Mouse (Mus musculus) common myeloid progenitor, adult 5-6 weeks (primary cell): ENCODE data around the gene Rreb1. TPM values are rescaled to one million over a fixed set of nuclear protein-coding genes. Genes with fewer than 3 reads are reported as not detected.
A peak's percentile ranks its signal among the peaks of the same experiment; 100 is the strongest.
"Not testable (repeated sequence)": the region's sequence is repeated elsewhere in the genome, so short reads cannot be mapped to it uniquely, and the experiment has no call there.

Experiments used
- ATAC-seq: replicated peaks from 2 replicates; pipeline ENCODE4 v1.8.0; 2016; ENCODE audit warnings: low read depth, mild to moderate bottlenecking, moderate TSS enrichment, inconsistent platforms; ENCODE audit not compliant: poor library complexity, severe bottlenecking
- total RNA-seq: library from RNA; stranded (forward); fragments of 200-1000, 187-1606 nt; gene quantifications from 2 replicates; pipeline ENCODE4 v1.2.3, GENCODE M21; 2017

The Rreb1 gene
- total RNA-seq, 1 experiment from 2014 or later: 32.0 TPM

- ATAC-seq: peak; percentile 28
Observed at GRCm38 (mm10) chr13:37824956-37825645, 46.9 kb downstream of the Rreb1 start.

DNA sequence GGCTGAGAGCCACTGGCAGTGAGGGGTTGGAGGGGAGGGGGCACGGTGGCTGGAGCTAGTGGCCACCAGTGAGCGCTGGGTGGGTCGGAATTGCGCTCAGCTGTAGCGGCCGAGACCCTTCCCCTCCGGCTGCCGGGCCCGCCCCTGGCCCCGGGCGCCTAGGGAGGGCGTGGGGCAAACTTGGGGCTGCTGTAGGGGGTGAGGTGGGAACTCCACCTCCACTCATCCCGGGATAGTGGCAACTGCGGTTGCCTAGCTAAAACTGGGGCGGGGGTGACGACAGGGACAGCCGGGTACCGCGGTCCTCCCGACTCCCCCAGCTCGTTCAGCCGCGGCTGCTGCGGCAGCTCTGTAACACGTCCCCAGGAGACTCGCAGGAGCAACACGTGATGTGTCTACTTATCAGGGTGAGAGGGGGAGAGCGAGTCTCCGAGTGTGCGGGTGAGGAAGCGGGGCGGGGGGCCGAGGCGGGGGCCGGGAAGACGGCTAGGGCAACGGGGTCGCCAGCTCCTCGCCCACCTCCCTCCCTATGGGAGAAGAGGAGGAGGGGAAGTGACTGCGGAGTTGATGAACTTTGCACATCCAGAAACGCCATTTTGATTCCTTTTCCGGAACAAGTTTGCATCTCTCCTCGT, 47.6 kb downstream of the Rreb1 start:
- ATAC-seq: peak; percentile 52

GRCm38 (mm10) chr13:37826281-37826993, 48.2 kb downstream of the Rreb1 start:
- 0 out of 2 replicates have a peak, but pooled peaks have one; percentile 12 for ATAC-seq

GRCm38 (mm10) chr13:37826994-37827262, 48.7 kb downstream of the Rreb1 start:
- ATAC-seq: no peak

- ATAC-seq: peak; percentile 10; the same call in 1 of the 2 replicates
Observed at GRCm38 (mm10) chr13:37827263-37827995, 49.2 kb downstream of the Rreb1 start.

DNA sequence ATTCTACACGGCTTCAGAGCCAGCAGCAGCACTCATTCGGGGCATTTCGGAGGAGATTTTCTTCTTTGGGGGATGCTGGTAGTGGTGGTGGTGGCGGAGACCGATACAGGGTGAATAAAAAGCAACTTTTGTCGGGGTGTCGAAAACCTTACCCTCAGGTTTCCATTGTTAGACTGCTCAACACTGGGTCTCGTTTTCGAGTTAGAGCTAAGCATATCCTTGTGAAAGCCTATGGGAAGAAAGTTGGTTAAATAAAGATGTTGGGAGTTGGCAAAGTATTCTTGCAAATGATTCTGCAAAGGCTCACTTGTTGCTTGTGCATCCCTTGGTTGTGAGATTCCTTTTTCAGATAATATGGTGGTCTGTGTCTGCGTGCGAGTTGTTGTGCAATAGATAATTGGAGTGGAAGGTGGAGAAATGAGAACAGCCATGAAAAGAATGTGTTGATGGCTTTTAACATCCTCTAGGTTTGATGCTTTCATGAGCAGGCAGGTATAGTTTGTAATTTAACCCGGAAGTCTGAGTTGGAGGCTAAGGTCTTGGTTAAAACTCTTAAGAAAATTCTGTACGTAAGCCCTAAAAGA, 49.9 kb downstream of the Rreb1 start:
- ATAC-seq: no peak

DNA sequence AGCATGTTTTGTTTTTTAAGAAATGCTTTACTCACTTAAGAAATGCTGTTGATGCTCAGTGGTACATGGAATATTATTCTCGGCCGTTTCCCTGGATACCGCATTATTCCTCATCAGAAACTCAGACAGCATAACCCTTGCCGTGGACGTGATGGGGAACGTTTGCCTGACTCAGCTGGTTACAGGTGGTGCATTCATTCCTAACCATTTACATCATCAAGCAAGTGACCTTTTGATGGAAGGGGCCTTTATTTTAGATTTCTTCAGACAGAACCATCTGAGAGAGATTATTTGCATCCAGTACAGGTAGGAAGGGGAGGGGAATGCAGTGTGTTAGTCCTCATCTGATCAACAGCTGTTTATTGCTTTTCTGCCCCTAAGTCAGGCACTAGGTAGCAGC, 50.7 kb downstream of the Rreb1 start:
- no peak for ATAC-seq

- no peak for ATAC-seq
Observed at GRCm38 (mm10) chr13:37830256-37830655, 52.1 kb downstream of the Rreb1 start.

- no peak for ATAC-seq
Observed at GRCm38 (mm10) chr13:37830874-37831311, 52.7 kb downstream of the Rreb1 start.

DNA sequence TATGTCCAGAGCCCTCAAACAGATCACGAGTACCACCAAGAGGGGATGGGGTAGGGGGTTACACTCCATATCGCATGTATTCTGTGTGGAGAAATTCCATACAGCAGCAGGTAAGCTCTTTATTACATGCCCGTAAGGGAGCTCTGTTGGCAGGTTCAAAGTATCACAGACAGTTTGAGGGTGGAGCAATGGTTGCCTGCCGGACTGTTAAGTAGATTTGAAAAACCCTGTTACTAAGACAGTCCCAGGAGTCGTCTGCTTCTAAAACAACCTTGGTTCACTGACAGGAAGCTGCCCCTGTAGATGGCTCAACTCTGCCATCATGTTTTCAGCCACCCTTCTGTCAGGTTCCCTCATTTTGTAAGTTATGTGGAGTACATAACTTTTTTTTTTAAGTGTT, 54.3 kb downstream of the Rreb1 start:
- no peak for ATAC-seq

DNA sequence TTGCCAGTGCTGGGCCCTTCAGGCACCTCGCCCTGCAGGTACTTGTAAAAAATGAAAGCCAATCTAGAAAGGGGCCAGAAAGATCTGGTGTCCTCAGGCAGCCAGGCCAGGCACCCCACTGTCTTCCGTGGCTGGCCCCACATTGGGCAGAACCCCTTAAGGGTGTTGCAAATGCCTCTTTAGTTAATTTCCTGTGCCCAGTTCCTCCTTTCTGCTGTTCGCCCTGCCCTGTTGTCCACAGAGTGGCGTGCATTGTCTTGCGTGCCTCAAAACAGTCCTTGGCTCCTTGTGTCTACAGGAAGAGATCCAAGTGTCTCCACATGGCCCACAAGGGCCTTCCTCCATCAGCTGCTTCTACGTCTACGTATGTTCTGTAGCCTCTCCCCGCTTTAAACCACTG, 55.3 kb downstream of the Rreb1 start:
- ATAC-seq: peak; percentile 80

- ATAC-seq: no peak
Observed at GRCm38 (mm10) chr13:37835296-37835695, 57.1 kb downstream of the Rreb1 start.

DNA sequence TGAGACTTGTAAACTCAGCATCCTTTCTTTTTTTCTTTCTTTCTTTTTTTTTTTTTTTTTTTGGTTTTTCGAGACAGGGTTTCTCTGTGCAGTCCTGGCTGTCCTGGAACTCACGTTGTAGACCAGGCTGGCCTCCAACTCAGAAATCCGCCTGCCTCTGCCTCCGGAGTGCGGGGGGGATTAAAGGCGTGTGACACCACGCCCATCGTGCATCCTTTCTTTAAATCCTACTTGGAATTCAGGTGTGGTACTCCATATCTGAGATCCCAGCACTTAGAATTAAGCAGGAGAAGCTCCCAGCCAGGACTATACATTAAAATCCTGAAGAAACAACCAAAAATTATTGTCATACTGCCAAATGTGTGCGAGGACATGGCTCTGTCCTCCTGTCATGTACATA, 57.6 kb downstream of the Rreb1 start:
- not testable (repeated sequence) for ATAC-seq

- ATAC-seq: no peak
Observed at GRCm38 (mm10) chr13:37837372-37837771, 59.2 kb downstream of the Rreb1 start.

DNA sequence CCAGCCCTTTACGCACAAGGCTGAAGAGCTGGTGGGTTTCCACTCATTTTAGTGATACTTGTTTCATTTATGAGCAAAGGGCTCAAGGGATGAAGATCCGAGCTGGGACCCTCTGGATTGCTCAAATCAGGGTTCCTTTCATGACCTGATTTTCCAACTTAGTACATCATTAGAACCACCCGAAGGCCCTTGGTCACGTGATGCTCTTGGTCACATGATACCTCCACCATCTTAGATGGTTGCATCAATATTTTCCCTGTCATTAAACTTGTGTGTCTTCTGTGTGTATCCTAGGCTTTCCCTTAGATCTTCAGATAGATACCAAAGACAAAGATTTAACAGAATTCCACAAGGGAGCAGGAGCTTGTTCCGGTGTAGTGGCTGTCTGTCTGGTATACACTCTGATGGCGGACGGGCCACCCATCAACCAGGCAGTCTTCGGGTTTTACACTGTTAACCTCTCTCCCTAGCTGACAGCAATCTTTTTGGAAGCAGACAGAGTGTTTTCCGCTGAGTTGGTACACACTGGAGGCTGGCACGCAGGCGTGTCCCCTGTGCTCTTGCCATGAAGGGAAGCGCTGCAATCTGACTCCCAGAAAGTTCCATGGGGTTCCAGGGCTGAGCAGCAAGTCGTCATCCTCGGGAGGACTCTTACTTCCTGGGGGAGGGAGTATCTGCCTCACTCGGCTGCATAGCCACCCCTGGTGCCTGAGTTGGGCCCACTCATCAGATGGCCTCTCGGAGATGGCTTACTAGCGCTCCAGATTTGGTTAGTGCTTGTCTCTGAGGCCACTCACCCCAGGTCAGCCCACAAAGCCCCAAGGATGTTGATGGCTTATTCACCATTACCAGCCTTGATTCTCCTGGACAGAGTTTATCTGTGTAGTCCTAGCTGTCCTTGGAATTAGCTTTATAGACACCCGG, 60.3 kb downstream of the Rreb1 start:
- ATAC-seq: no peak

- no peak for ATAC-seq
Observed at GRCm38 (mm10) chr13:37843241-37843640, 65.0 kb downstream of the Rreb1 start.

DNA sequence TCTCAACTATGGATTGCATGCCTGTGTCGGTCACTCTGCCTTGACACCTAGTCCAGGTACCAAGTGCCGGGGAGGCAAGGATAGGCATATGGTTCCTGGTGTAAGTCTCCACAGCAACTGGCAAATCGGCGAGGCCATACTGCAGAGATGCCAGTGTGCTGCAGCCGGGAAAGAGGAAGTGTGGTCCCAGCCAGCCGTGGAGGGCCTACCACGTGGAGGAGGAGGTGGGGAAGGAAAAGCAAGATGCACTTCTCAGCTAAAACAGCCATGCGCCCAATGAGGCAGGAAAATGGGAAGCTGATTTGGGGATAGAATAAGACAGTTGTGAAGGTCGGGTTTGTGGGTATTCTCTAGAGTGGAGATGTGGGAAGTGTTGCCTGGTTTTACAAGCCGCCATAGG, 65.6 kb downstream of the Rreb1 start:
- ATAC-seq: peak; percentile 86

DNA sequence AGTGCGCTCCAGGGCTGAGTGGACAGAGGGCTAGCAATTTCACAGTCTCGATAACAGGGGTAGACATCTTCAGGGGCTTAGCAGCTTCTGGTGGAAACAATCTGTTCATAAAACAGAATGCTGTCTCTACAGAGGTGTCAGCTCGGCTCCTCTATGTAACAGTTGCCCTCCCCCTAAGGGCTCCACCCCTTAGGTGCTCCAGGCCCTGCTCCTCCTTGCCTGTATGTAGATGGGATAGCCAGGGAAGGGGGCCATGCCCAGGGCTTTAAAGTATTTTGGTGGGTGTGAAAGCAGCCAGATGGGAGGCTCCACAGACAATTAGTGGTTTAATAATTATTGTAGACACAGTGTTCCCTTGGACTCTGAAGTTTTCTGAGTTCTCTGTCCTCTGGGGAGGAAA, 67.0 kb downstream of the Rreb1 start:
- no peak for ATAC-seq

GRCm38 (mm10) chr13:37845641-37846040, 67.4 kb downstream of the Rreb1 start:
- peak; percentile 40 for ATAC-seq
